Mouse (Mus musculus): ENCODE measurements at regions not wholly inside any gene's neighbourhood (a gene's known extent, or its start where the extent isn't known, plus 50 kb on each side); places are given as distances from the start of the nearest gene placed in this dataset.
"Not testable (repeated sequence)": the region's sequence is repeated elsewhere in the genome, so short reads cannot be mapped to it uniquely, and the experiment has no call there.

DNA sequence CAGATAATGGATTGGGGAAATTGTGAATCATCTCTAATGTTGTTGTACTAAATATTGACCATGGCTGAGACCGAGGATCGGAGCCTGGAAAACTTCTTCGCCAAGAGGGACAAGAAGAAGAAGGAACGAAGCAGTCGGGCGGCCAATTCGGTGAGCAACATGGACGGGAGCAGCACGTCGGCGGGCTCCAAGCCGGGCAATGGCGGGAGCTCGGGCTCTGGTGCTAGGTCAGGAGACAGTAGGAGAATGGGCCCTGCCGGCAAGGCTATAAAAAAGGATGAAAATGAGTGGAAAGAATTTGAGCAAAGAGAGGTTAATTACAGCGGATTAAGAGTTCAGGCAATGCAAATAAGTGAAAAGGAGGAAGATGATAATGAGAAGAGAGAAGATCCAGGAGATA is 55.0 kb upstream of the Zfp990 start:
- in situ Hi-C loops (cut with MseI, MboI), result not testable (repeated sequence)

DNA sequence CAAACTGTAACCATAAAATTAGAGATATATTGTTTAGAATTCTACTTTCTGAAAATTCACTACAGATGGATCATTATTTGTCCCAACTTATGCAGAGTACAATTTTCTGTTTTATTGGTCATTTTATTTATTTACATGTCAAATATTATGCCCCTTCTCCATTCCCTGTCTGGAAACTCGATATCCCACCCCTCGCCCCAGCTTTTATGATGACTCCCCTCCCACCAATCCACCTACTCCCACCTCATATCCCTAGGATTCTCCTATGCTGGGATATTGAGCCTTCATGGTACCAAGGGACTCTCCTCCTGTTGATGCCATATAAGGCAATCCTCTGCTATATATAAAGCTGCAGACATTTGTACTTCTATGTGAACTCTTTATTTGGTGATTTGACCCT is 62.0 kb upstream of the Zfp990 start:
- in situ Hi-C loops (cut with MseI, MboI), result loop anchor here (5.0 to 25.0 kb wide), 3 partner anchors 1789 to 1974 kb away; no protein-coding TSS in a partner anchor

DNA sequence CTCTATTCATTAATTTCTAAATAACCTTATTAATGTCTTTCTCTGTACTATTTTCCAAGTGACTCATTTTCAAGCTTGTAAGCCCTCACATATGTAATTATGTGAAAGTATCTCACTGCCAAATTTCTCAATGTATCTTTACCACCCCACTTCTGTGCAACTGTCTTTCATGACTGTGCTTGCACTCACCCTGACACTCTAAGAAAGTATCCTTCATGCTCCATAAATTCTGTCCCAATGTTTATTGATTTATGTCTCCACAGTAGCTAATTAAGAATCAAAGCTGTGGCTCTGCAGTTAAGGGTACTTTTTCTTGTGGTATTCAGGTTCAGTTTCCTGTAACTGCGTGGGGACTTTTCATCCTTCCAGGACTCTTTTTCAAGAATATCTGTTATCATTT is 73.8 kb upstream of the Zfp990 start:
- in situ Hi-C loops (cut with MseI, MboI), result loop anchor here (10.0 to 25.0 kb wide), 3 partner anchors 128 to 1901 kb away; no protein-coding TSS in a partner anchor

DNA sequence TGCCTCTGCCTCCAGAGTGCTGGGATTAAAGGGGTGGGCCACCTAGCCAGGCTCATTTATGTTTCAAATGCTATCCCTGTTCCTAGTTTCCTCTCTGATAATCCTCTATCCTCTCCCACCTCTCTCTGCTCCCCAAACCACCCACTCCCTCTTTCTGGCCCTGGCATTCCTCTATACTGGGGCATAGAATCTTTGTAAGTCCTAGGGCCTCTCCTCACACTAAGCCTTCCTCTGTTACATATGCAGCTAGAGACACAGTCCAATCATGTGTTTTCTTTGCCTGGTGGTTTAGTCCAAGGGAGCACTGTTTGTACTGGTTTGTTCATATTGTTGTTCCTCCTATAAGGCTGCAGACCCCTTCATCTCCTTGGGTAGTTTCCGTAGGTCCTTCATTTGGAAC is 76.0 kb upstream of the Zfp990 start:
- in situ Hi-C loops (cut with MseI, MboI), result loop anchor here (5.0 to 25.0 kb wide), 5 partner anchors 123 to 1988 kb away; no protein-coding TSS in a partner anchor

GRCm38 (mm10) chr4:145434071-145434470 is 76.5 kb upstream of the Zfp990 start:
- in situ Hi-C loops (cut with MseI, MboI), result loop anchor here (5.0 to 25.0 kb wide), 5 partner anchors 123 to 1988 kb away; no protein-coding TSS in a partner anchor

DNA sequence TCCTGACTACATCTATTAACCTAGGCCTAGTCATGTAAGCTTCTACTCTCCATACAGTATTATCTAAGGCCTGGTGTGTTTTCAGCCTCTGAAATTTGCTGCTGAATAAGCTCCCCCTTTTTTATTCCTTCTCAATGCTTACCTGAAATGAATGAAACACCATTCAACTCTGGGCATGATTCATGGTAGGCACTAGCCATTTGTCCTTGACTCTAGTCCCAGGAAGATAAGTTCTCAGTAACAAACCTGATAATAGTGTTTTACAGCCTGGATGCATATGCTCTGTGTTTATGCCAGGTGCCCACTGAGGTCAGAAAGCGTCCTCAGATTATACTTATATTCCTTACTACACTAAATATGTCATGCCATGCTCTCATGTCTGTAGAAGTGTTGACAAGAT is 77.3 kb upstream of the Zfp990 start:
- in situ Hi-C loops (cut with MseI, MboI), result loop anchor here (5.0 to 25.0 kb wide), 5 partner anchors 124 to 1989 kb away; no protein-coding TSS in a partner anchor

DNA sequence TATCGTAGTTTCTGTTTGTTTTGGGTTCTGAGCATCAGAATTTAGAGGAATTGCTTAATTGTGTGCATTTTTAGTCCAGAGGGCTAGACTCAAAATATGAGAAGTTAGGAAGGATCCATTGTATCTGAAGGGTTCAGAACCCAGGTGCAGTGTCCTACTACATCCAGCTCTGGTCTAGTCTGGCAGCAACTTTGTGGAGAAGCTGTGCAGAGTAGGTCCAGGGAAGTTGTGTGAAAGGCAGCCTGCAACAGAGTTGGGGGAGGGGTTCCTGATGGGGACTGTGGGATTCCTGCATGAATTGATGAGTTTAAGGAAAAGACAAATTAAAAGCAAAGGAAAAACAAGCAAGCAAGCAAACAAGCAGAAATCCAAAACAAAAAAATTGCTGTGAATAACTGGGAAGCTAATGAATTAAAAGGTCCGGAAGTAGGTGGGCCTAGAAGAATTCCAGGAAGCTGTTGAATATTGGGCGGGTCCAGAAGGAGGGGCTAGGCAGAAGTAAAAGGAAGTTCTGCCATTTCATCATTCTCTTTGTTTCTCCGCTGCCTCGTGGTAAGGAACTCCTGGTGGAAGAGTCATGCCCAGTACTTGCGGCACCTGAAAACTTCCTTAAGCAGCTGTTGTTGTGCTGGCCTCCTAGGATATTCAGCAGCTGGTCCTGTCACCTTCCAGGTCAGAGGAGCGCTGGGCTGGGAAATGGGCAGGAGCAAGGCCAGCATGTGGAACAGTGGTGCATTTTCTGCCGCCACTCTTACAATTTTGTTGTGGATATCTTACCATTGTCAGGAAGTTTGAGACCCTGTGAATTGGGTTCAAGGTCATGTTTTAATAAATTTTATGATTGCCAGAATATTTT is 78.4 kb upstream of the Zfp990 start:
- in situ Hi-C loops (cut with MseI, MboI), result loop anchor here (5.0 to 25.0 kb wide), 5 partner anchors 125 to 1990 kb away; no protein-coding TSS in a partner anchor

DNA sequence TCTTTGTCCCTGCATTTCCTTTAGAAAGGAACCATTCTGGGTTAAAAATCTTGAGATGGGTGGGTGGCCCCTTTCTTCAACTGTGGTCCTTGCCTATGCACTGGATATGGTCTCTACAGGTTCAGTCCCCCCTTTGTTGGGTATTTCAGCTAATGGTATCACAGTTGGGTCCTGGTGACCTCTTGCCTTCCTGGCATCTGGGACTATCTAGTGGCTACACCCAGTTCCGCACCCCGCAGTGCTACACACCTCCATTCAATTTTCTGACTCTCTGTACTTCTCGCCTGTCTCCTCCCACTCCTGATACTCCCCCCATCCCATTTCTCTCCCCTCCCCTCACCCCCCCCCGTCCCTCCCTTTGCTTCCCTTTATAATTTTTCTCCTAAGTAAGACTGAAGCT is 92.7 kb upstream of the Zfp990 start:
- in situ Hi-C loops (cut with MseI, MboI), result not testable (repeated sequence)

DNA sequence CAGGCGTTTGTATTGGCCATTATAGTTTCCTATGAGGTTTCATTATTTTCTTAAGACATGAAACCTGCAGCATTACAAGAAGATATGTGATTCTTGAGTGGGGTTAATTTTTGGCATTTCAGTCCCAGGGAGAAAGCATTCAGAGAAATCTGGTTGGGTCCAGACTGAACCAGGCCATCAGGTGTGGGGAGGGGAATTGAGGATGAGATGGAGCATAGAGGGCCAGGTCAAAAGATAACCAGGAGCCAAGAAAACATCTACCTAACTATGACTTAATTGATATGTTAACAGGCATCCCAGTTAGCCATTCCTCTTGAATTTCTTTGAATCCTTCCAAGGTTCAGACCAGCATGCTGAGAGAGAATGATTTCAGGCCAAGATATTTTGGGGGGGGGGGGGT is 96.2 kb upstream of the Tnfrsf8 start:
- in situ Hi-C loops (cut with MseI, MboI), result no loop called here

- in situ Hi-C loops (cut with MseI, MboI), result loop anchor here (5.0 kb wide), 2 partner anchors 167 to 172 kb away; no protein-coding TSS in a partner anchor
Measured at GRCm38 (mm10) chr4:145409796-145410475, 95.0 kb upstream of the Tnfrsf8 start.

- in situ Hi-C loops (cut with MseI, MboI), result loop anchor here (5.0 kb wide), 2 partner anchors 171 to 176 kb away; no protein-coding TSS in a partner anchor
Measured at GRCm38 (mm10) chr4:145406050-145406449, 91.1 kb upstream of the Tnfrsf8 start.

DNA sequence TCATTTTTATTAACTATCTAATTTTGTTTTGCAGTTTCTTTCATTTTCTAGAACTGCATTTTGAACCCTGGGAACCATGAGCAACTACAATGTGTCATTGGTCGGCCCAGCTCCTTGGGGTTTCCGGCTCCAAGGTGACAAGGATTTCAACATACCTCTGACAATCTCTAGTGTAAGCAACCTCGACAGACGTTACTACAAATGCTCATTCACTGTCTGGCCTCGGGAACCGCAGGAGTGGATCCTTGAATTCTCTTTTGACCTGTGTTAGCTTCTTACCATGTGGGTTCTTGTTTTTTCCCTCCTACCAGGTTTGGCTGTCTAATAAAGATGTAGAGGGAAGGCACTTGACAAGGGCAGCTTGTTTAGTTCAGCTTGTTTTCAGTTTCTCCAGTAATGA is 89.3 kb upstream of the Tnfrsf8 start:
- in situ Hi-C loops (cut with MseI, MboI), result not testable (repeated sequence)

GRCm38 (mm10) chr4:145378876-145379275 is 63.9 kb upstream of the Tnfrsf8 start:
- in situ Hi-C loops (cut with MseI, MboI), result not testable (repeated sequence)

GRCm38 (mm10) chr4:145377306-145378067 is 62.5 kb upstream of the Tnfrsf8 start:
- in situ Hi-C loops (cut with MseI, MboI), result not testable (repeated sequence)

GRCm38 (mm10) chr4:145369753-145370152 is 54.8 kb upstream of the Tnfrsf8 start:
- in situ Hi-C loops (cut with MseI, MboI), result no loop called here

- in situ Hi-C loops (cut with MseI, MboI), result no loop called here
Measured at GRCm38 (mm10) chr4:145367274-145367822, 52.4 kb upstream of the Tnfrsf8 start.

GRCm38 (mm10) chr4:145366301-145366700 is 51.3 kb upstream of the Tnfrsf8 start:
- in situ Hi-C loops (cut with MseI, MboI), result no loop called here

- in situ Hi-C loops (cut with MseI, MboI), result not testable (repeated sequence)
Measured at GRCm38 (mm10) chr4:145365793-145366192, 50.8 kb upstream of the Tnfrsf8 start.

All from mouse trophoblast stem cell (cell line).